Mouse (Mus musculus): ENCODE results near the gene Retreg3. TPM values are rescaled to one million over a fixed set of nuclear protein-coding genes. Genes with fewer than 3 reads are reported as not detected.

The Retreg3 gene
- polyA plus RNA-seq, 1 experiment from 2014 or later = 18.8 TPM

DNA sequence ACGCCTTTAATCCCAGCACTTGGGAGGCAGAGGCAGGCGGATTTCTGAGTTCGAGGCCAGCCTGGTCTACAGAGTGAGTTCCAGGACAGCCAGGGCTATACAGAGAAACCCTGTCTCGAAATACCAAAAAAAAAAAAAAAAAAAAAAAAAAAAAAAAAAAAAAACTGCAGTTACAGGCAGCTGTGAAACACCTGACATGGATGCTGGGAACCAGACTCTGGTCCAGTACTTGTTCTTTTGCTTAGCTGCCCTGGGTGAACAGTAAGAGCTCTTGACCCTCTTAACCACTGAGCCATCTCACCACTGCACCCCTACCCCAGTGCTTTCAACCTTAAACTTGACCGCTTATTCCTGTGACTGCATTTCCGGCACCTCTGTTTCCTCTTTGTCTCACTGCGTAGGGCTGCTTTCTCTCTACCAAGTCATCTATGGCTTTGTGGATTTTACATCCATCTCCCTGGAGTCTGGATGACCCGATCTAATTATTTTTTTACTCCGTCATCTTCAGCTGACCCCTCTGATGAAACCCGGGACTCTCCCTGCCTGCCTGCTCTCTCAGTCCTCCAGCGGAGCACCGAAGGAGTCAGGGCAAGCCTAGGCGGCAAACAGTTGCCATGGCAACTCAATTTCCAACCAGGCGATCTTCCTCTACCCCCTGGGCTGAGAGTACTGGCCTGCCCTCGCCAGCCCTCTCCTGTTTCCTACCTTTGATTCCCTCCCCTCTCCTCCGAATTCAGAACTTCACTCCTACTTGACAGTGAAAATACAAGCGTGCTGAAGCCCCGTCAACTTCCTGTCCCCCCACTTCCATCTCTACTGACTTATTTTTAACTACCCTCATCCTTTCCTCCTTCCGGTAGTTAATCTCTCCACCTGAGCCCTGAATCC is 23.9 kb upstream of the Retreg3 start:
- no peaks in the 10 kb centered on the region for H3K27me3 ChIP-seq (replicated peaks; ENCODE audit: insufficient read depth, low read length)
- H3K27ac ChIP-seq (ENCODE audit: low read length) = no peak overlapping the region
- ATAC-seq (peak; percentile 40), DNase-seq (ENCODE audit: low spot score) (peak; percentile 58)
- peak overlapping the region; percentile 54 for H3K4me2 ChIP-seq (replicated peaks; ENCODE audit: low read depth, low read length)
- WGBS = 18% methylated on average over 18 of the region's 19 CpGs
- no peaks in the 10 kb centered on the region for H3K9me3 ChIP-seq (ENCODE audit: low read length)
- no peak overlapping the region for H3K9ac ChIP-seq (replicated peaks; ENCODE audit: low read depth)
- no peak for TF ChIP-seq EP300 (IDR thresholded peaks at IDR 0.05)
- no peak for TF ChIP-seq CTCF (IDR thresholded peaks at IDR 0.05)
- H3K36me3 ChIP-seq (ENCODE audit: insufficient read depth, low read length) = no peaks in the 10 kb centered on the region
- H3K4me3 ChIP-seq (ENCODE audit: low read depth, low read length) = peak overlapping the region; percentile 15; the same call in 1 of the 2 replicates
- H3K4me1 ChIP-seq (ENCODE audit: insufficient read depth, low read depth, low read length) = peaks cover 3% of the 10 kb centered on the region; the same call in 1 of the 2 replicates

DNA sequence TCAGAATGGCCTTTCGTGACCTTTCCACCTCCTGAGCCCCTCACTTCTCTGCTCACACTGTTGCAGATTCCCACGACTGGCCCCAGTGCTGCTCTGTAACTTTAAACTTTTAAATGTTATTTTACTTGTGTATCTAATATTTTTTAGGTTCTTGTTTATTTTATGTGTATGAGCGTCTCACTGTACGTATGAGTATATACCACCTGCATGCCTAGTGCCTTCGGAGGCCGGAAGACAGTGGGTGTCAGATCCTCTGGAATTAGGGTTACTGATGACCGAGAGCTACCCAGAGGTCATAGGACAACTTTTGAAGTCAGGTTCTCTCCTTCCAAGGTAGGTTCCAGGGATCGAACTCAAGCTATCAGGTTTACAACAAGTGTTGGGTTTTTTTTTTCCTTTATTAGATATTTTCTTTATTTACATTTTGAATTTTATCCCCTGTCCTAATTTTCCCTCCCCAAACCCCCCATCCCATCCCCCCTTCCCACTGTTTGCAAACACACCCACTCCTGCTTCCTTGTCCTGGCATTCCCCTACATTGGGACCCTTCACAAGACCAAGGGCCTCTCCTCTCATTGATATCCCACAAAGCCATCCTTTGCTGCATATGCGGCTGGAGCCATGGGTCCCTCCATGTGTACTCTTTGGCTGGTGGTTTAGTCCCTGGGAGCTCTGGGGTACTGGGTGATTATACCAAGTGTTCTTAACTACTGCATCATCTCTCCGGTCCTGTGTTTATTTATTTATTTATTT is 22.7 kb upstream of the Retreg3 start:
- Histone ChIP-seq H3K4me3 (ENCODE audit: low read depth, low read length) (no peak overlapping the region), H3K27me3 (replicated peaks; ENCODE audit: insufficient read depth, low read length) (no peaks in the 10 kb centered on the region), H3K9ac (replicated peaks; ENCODE audit: low read depth) (no peak overlapping the region), H3K4me2 (replicated peaks; ENCODE audit: low read depth, low read length) (no peak overlapping the region), H3K27ac (ENCODE audit: low read length) (no peak overlapping the region), H3K4me1 (ENCODE audit: insufficient read depth, low read depth, low read length) (peaks cover 3% of the 10 kb centered on the region; the same call in 1 of the 2 replicates), H3K9me3 (ENCODE audit: low read length) (no peaks in the 10 kb centered on the region), H3K36me3 (ENCODE audit: insufficient read depth, low read length) (no peaks in the 10 kb centered on the region)
- no peak for DNase-seq (ENCODE audit: low spot score)
- ATAC-seq = no peak
- 87% methylated on average over 10 of the region's 10 CpGs for WGBS
- TF ChIP-seq EP300 (IDR thresholded peaks at IDR 0.05) (no peak), CTCF (IDR thresholded peaks at IDR 0.05) (no peak)

DNA sequence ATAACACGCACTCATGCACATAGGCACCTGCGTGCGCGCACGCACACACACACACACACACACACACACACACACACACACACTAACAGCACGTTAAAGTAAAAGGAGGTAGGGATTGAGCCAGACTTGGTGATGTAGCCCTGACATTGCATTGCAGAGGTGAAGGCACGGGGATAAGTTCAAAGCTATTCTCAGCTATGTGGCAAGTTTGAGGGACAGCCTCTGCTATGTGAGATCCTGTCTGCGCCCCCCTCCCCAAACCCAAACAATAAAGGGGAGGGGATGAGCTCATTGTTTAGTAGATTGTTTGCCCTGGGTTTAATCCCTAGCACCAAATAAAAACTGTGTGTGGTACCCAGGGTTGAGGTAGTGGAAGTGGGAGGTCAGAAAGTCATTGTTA is 21.4 kb upstream of the Retreg3 start:
- WGBS = 80% methylated on average over 8 of the region's 8 CpGs
- Histone ChIP-seq H3K27ac (ENCODE audit: low read length) (0 out of 2 replicates have a peak overlapping the region, but pooled peaks have one; percentile 26), H3K9me3 (ENCODE audit: low read length) (no peaks in the 10 kb centered on the region), H3K36me3 (ENCODE audit: insufficient read depth, low read length) (no peaks in the 10 kb centered on the region), H3K4me3 (ENCODE audit: low read depth, low read length) (no peak overlapping the region), H3K4me1 (ENCODE audit: insufficient read depth, low read depth, low read length) (peaks cover 3% of the 10 kb centered on the region; the same call in 1 of the 2 replicates), H3K9ac (replicated peaks; ENCODE audit: low read depth) (no peak overlapping the region), H3K27me3 (replicated peaks; ENCODE audit: insufficient read depth, low read length) (no peaks in the 10 kb centered on the region), H3K4me2 (replicated peaks; ENCODE audit: low read depth, low read length) (no peak overlapping the region)
- TF ChIP-seq EP300 (IDR thresholded peaks at IDR 0.05) (no peak), CTCF (IDR thresholded peaks at IDR 0.05) (no peak)
- ATAC-seq = no peak
- no peak for DNase-seq (ENCODE audit: low spot score)

DNA sequence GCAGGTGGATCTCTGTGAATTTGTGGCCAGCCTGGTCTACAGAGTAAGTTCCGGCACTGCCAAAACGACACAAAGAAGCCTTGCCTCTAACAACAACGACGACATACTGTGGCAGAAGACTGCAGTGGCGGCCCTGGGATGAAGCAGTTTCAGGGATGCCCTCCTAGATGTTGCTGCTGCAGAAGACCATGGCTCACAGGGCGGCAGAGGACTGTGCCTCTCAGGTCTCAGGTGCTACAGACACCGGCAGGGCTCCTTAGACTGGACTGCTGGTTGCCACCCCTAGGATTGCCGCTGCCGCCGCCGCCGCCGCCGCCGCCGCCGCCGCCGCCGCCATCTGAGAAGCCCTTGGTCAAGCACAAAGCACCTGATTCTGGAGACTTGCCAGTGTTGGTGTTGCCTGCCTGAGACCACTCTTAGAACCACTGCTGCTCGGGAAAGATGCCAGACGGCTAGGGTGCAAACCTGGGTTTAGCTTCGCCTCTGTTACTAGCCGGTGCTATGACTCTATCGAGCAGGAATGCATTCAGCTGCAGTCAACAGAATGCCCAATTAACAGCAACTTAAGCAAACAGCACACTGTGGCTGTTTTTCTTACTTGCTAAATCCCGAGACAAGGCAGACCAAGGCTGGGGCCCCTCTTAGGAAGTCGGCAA is 20.6 kb upstream of the Retreg3 start:
- DNase-seq (ENCODE audit: low spot score) (peak; percentile 85), ATAC-seq (peak; percentile 79)
- Histone ChIP-seq H3K27ac (ENCODE audit: low read length) (peak overlapping the region; percentile 26; the same call in 1 of the 2 replicates), H3K9ac (replicated peaks; ENCODE audit: low read depth) (no peak overlapping the region), H3K9me3 (ENCODE audit: low read length) (no peaks in the 10 kb centered on the region), H3K4me2 (replicated peaks; ENCODE audit: low read depth, low read length) (peak overlapping the region; percentile 40), H3K27me3 (replicated peaks; ENCODE audit: insufficient read depth, low read length) (no peaks in the 10 kb centered on the region), H3K4me3 (ENCODE audit: low read depth, low read length) (peak overlapping the region; percentile 10; the same call in 1 of the 2 replicates), H3K4me1 (ENCODE audit: insufficient read depth, low read depth, low read length) (peaks cover 3% of the 10 kb centered on the region; the same call in 1 of the 2 replicates), H3K36me3 (ENCODE audit: insufficient read depth, low read length) (no peaks in the 10 kb centered on the region)
- TF ChIP-seq CTCF (IDR thresholded peaks at IDR 0.05) (no peak), EP300 (IDR thresholded peaks at IDR 0.05) (no peak)
- WGBS = 33% methylated on average over 14 of the region's 27 CpGs

DNA sequence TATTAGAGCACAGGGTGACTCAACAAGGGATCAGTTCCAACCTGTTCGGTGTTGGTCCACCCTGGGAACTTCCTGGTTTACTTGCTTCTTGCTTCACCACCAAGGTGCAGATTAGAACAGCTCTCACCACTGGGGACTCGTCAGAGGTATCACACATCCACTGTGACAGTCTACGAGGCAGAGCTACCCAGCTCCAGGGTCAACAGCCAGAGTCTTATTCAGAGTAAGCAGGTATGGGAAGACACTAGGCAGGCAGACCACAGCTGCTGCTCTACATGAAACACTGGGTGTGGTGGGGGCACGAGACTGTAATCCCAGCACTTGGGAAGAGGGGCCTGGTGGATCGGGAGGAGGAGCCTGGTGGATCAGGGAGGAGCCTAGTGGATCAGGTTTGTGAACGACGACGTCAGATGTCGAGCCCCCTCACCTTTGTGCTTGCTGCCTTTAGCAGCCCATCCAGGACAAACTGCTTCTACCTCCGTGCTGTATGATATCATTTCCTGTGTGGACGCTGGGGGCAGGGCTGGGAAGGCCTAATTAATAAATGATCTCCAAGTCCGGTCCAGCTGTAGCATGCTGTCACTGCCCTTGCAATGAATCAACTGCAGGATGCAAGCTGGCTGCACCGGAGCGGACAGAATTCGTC is 19.0 kb upstream of the Retreg3 start:
- Histone ChIP-seq H3K36me3 (ENCODE audit: insufficient read depth, low read length) (no peaks in the 10 kb centered on the region), H3K4me1 (ENCODE audit: insufficient read depth, low read depth, low read length) (peaks cover 1% of the 10 kb centered on the region; the same call in 1 of the 2 replicates), H3K27me3 (replicated peaks; ENCODE audit: insufficient read depth, low read length) (no peaks in the 10 kb centered on the region), H3K9me3 (ENCODE audit: low read length) (no peaks in the 10 kb centered on the region), H3K27ac (ENCODE audit: low read length) (no peak overlapping the region), H3K4me2 (replicated peaks; ENCODE audit: low read depth, low read length) (no peak overlapping the region), H3K4me3 (ENCODE audit: low read depth, low read length) (no peak overlapping the region), H3K9ac (replicated peaks; ENCODE audit: low read depth) (no peak overlapping the region)
- ATAC-seq (peak; percentile 61), DNase-seq (ENCODE audit: low spot score) (peak; percentile 65)
- TF ChIP-seq CTCF (IDR thresholded peaks at IDR 0.05) = no peak
- TF ChIP-seq EP300 (IDR thresholded peaks at IDR 0.05) = no peak
- 20% methylated on average over 15 of the region's 15 CpGs for WGBS

All from lung, postnatal 0 days (tissue).